Mouse (Mus musculus): ENCODE data around the gene Cpm.
"Not testable (repeated sequence)": the region's sequence is repeated elsewhere in the genome, so short reads cannot be mapped to it uniquely, and the experiment has no call there.

The Cpm gene

GRCm38 (mm10) chr10:117629169-117629971 is at the start of gene Cpm:
Gene Cpm, plus strand, starts transcription at chr10:117629500.
- DNase-seq = peak; percentile 89

DNA sequence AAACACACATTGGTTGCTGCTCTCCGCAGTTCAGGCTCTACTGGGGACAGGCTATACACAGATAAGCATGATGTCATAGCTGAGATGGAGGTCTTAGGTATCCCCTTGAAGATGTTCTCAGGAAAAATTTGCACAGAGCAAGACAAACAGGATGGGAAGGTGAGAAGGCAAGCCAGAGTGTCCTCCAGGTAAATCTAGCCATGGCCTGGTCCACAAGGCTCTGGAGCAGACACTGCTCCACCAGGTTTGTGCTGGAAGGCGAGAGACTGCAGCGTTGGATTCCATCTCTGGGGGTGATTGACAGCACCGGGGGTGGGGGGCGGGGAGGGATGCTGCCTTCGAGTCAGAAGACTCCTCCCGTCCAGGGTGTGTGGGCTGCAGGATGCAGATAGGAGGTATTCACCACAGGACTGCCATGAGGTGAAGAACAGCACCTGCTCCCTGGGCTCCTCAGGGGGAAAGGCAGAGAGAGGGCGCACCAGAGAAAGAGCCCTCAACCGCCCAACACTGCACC is 49.5 kb upstream of the Cpm start:
- no peak for DNase-seq

DNA sequence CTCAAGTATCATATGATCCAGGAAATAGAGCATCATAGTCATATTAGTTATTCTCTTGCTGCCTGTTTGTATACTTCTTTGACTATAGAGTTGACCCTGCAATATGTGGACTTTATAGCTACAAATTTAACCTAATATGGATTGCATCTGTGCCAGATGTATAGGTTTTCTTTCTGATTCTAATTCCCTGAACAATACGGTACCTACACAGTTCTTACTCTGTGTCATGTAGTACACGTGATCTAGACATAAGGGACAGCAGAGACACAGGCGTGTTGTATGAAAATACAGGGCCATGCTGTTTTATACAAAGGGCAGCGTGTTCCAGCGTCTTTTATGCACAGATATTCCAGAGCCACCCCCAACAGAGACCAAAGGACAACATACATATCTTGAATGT is 48.9 kb upstream of the Cpm start:
- DNase-seq = no peak

- no peak for DNase-seq
Measured at GRCm38 (mm10) chr10:117581007-117581752, 48.1 kb upstream of the Cpm start.

DNA sequence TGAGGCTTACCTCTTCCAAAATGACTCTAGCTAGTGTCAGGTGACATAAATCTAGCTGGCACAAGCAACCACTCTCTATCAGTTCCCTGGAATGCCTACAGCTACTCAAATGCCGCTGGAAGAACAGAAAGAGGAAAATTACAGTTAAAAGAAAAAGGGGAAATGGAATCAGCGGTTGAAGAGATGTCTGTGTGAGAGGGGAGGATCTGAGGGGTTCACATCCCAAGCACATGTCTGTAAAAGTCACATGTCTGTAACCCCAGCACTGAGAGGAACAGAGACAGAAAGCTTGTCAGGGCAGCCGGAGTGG is 47.6 kb upstream of the Cpm start:
- no peak for DNase-seq

DNA sequence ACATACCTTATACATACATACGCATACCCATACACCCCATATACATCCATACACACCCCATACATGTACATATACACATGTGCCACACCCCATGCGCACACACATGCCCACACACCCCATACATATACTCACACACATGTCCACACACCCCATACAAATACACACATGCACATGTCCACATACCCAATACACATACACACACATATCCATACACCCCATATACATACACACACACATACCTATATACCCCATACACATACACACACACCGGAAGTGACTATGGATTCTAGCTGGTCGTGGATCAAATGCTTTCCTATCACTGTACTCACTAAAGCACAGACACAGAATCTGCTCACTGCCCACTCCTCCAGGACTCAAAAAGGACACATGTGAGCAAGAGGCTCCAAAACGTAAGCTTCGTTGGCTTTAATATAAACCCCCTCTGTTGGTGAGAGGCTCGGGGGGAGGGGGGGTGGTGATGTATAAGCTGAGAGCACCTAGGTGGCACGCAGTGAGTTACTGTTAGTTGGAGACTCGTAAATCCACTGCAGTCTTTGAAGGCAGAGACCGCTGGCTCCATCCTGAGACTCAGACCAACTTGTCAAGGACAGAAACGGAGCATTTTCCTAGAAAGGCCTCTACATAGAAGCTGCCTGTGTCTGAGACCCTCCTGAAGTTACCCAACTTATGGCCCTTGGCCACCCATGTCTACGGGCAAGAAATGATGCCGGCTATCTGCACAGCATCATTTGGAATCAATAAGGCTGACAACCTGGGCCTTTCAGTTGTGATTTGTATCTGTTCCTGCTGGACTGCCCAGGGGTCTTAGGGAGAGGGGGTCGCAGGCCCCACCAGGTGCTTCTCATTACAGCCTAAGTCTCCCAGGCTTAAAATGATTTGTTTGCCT is 45.9 kb upstream of the Cpm start:
- no peak for DNase-seq

GRCm38 (mm10) chr10:117584102-117584501 is 45.2 kb upstream of the Cpm start:
- no peak for DNase-seq

GRCm38 (mm10) chr10:117584566-117585515 is 44.5 kb upstream of the Cpm start:
- DNase-seq = no peak

DNA sequence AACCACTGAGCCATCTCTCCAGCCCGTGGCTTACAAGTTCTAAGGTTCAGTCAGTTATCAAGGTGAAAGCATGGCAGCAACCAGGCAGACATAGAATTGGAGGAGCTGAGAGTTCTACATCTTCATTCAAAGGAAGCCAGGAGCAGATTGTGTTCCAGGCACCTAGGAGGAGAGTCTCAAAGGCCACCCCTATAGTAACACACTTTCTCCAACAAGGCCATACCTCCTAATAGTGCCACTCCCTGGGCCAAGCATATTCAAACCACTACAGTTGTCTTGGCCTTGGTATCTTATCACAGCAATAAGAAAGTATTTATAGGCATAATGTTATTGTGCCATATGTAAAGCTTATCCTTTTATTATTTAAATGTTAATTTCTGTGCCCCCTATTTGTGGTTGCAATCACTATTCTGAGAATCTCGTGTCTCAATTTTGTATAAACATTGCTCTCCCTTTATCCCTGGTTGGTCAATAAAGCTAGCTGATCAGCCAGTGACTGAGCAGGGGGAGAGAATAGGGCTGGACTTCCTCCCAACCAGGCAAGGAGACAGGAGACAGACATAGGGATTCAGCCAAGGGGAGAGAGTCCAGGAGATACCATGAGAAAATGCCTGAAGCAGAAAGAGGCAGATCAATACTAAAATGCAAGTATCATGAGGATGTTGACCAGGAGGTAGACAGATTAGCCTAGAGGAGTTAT is 43.5 kb upstream of the Cpm start:
- no peak for DNase-seq

- no peak for DNase-seq
Measured at GRCm38 (mm10) chr10:117586859-117587258, 42.4 kb upstream of the Cpm start.

DNA sequence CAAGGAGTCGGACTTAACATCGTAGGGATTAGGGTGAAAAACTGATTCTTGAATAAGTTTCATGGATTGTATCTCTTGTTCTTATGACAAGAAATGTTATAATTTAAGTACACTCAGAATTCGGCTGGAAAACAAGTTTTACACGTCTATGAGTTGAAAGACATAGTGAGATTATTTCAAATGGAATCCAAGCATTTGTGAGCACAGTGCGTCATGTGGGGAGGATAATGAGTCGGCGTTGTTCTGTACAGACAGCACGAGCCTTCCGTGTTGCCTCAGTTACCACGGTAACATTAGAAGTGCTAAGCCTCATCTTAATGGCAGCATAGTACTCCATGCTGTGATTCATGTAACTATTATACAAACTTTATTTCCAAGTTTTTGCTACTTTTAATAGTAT is 42.0 kb upstream of the Cpm start:
- DNase-seq = no peak

DNA sequence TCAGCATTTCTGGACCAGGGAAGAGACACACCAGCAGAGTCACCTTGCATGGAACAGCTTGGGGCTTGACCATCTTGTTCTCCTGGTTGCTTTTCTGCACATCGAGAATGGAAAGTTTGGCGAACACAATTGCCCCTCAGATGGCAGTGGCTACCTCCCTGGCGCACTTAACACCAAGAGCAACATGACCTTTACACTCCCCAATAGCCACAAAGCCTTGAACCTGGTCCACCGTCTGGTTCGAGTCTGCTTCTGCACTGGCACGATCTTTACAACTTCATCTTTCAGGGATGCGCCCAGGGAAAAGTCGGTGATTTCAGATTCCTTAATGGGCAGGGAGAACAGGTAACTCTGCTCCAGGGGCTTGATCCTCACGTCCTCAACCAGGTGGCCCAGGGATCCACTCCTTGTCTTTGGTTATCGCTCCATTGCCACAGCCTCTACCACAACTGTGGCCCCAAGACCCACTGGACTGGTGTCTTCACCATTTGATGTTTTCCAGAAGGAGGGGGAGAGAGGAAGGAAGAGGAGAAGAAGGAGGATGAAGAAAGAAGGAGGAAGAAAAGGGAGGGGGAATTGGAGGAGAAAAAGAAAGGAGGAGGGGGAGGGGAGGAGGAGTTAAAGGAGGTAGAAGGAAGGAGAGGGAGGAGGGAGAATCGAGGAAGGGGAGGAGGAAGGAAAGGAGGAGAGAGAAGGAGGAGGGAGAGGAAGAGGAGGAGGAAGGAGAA is 40.7 kb upstream of the Cpm start:
- DNase-seq = not testable (repeated sequence)

DNA sequence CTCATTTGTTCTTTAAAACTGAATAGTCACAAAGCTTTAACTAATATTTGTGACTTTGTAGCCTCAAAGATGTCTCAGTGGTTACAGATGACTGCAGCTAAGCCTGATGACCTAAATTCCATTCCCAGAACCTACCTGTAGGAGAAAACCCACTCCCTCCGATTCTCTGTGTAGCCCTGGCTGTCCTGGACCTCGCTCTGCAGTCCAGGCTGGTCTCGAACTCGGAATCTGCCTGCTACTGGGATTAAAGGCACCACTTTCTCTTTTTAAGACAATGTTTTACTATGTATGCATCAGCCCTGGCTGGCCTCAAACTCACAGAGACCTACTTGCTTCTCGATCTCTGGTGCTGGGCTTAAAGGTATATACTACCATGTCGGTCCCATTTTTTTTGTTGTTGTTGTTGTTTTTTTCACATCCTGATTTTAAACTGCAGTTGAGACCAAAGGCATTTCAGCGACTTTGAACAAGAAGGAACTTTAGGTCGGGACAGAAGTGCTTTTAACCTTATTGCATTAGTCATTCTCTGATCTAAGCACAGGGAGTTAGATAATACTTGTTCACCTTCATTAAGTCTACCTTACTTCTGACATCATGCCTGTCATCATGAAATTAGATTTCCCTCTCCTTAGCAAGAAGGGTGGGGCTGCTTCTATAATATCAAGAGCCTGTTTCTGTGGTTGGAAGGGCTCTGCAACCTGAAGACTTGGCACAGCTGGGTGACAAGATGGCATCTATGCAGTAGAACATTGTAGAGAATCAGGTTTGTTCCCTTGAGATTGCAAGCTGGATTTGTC is 40.0 kb upstream of the Cpm start:
- DNase-seq = no peak

- DNase-seq = no peak
Measured at GRCm38 (mm10) chr10:117590331-117591301, 38.7 kb upstream of the Cpm start.

GRCm38 (mm10) chr10:117591766-117592165 is 37.5 kb upstream of the Cpm start:
- DNase-seq = no peak

- no peak for DNase-seq
Measured at GRCm38 (mm10) chr10:117592306-117593040, 36.8 kb upstream of the Cpm start.

- no peak for DNase-seq
Measured at GRCm38 (mm10) chr10:117593041-117593570, 36.2 kb upstream of the Cpm start.

- DNase-seq = no peak
Measured at GRCm38 (mm10) chr10:117593857-117594256, 35.4 kb upstream of the Cpm start.
